24 mouse cellular contexts compared by ENCODE assay signal in the genomic region with DNA sequence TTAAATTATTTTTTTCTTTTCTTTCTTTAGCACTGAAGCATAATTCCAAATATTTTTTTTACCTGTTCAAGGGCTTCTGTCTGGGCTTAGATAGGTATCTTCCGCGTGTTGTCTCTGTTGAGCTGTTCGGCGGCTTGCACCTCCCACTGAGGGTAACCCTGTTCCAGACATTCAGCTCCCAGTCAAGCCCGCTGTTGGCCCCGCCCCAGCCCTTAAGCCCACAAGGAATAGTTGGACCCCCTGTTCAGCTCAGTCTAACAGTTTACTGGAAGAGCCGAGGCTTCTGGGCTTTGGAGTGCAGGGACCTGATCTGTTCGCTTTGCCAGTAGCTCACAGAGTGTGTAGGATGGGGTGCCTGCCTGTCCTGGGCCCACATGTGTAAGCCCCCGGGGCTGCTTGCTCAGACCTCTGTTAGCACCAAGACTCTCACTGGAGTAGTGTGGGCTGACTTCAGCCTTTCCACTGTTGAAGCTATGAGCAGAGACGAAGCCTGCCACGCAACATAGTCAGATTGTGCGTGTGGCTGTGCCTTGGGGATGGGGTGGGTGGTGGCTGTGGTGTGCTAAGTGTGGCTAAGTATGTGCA. TPM values are rescaled to one million over a fixed set of nuclear protein-coding genes. Genes with fewer than 3 reads are reported as not detected.
DNase-seq lines count a peak whose midpoint lies in the region; ATAC-seq and TF ChIP-seq lines count a peak whose summit lies in the region.
"Had no signal": no experiment of that assay in that cellular context is flagged by ENCODE, and none has a peak within 500 bp of the region (broad histone marks: within the 10 kb centered on the region; RNA-seq: fewer than 3 reads in every experiment).

No protein-coding gene starts in this region.

- H3K27ac ChIP-seq in testis, adult 2 months (ENCODE audit: control insufficient read depth, insufficient read depth, low read depth, low read length), result no peak overlapping the region
- H3K27ac ChIP-seq in cerebellum, adult 2 months (ENCODE audit: insufficient read depth, low read length), result no peak overlapping the region
- H3K27ac ChIP-seq: embryonic facial prominence, embryonic 10.5 days; forebrain, embryonic 13.5 days; heart, adult 2 months; heart, embryonic 13.5 days; hindbrain, embryonic 10.5 days; hindbrain, embryonic 14.5 days had no signal

- H3K27me3 ChIP-seq in testis, adult 2 months (ENCODE audit: control insufficient read depth, insufficient read depth, low read length), result no peaks in the 10 kb centered on the region
- no peaks in the 10 kb centered on the region for H3K27me3 ChIP-seq in cerebellum, adult 2 months (ENCODE audit: control insufficient read depth, insufficient read depth, low read length)
- H3K27me3 ChIP-seq: forebrain, embryonic 13.5 days; heart, embryonic 13.5 days had no signal

- 81% methylated on average over 12 of the region's 12 CpGs for WGBS in cerebellum, adult 2 months

- no peaks in the 10 kb centered on the region for H3K36me3 ChIP-seq in testis, adult 2 months (ENCODE audit: control insufficient read depth, insufficient read depth, low read length)
- H3K36me3 ChIP-seq: embryonic facial prominence, embryonic 10.5 days; heart, embryonic 13.5 days; hindbrain, embryonic 10.5 days had no signal

- intact Hi-C loops in heart, postnatal 36 days (cut with DNase I), result no loop called here

- peak overlapping the region; percentile 82 for H3K4me3 ChIP-seq in testis, adult 2 months (ENCODE audit: control insufficient read depth, low read depth, low read length)
- H3K4me3 ChIP-seq in cerebellum, adult 2 months (replicated peaks; ENCODE audit: insufficient read depth, low read depth, low read length), result no peak overlapping the region
- H3K4me3 ChIP-seq: embryonic facial prominence, embryonic 10.5 days; forebrain, embryonic 13.5 days; heart, adult 2 months; heart, embryonic 13.5 days; hindbrain, embryonic 10.5 days had no signal

- no peak; the same call in 1 of the 2 replicates for TF ChIP-seq POLR2A in testis, adult 2 months (IDR thresholded peaks at IDR 0.05; ENCODE audit: control insufficient read depth, low read depth, low read length)
- no peak for TF ChIP-seq POLR2A in cerebellum, adult 2 months (IDR thresholded peaks at IDR 0.05; ENCODE audit: borderline replicate concordance, insufficient read depth, low read length)

- DNase-seq in heart, adult 11 months, result peak; percentile 87
- DNase-seq in heart, postnatal 36 days, result no peak
- no peak for DNase-seq in testis, postnatal 10 days (ENCODE audit: low spot score)
- DNase-seq in MN1 (ENCODE audit: low spot score), result peak; percentile 46
- DNase-seq in yolk sac, embryonic 10.5 days (ENCODE audit: low spot score), result peak; percentile 5
- no peak for DNase-seq in cerebellum, adult 2 months
- DNase-seq: adrenal gland, postnatal 14 days; cerebellum, adult 18-20 months; heart, adult 2 months; kidney, adult 2 months had no signal

- peaks cover 13% of the 10 kb centered on the region for H3K4me1 ChIP-seq in testis, adult 2 months (ENCODE audit: control insufficient read depth, insufficient read depth, low read length)
- H3K4me1 ChIP-seq in cerebellum, adult 2 months (ENCODE audit: control insufficient read depth, insufficient read depth, low read length), result no peaks in the 10 kb centered on the region
- H3K4me1 ChIP-seq: embryonic facial prominence, embryonic 10.5 days; forebrain, embryonic 13.5 days; heart, embryonic 13.5 days; hindbrain, embryonic 10.5 days had no signal

- no peak for ATAC-seq in frontal cortex, adult (ENCODE audit: low TSS enrichment)
- ATAC-seq: activated CD4-positive, CD25-positive, alpha-beta regulatory T cell, adult 4 months; forebrain, embryonic 13.5 days; intestine, embryonic 16.5 days had no signal

- TF ChIP-seq CTCF in testis, adult 2 months (IDR thresholded peaks at IDR 0.05; ENCODE audit: control insufficient read depth, insufficient read depth, insufficient replicate concordance, low read depth, low read length), result no peak
- TF ChIP-seq CTCF in cerebellum, adult 2 months (IDR thresholded peaks at IDR 0.05; ENCODE audit: borderline replicate concordance, insufficient read depth, low read depth, low read length), result no peak

RNA-seq across cellular contexts. Expression of a gene that starts 0.8 kb away (rescaled TPM):
- not detected for total RNA-seq in heart, postnatal 36 days (2021)
- 1.8 TPM in 2 replicates for polyA plus RNA-seq in testis, adult 2 months (2012; rRNA removed)
- polyA plus RNA-seq in cerebellum, adult 2 months (2012; rRNA removed), result not detected in 2 replicates
- total RNA-seq: adrenal gland, adult 18-20 months; adrenal gland, postnatal 14 days; gastrocnemius, adult 8-10 months; gastrocnemius, postnatal 4 days; heart, adult 2 months had no signal
- polyA plus RNA-seq: activated CD4-positive, CD25-positive, alpha-beta regulatory T cell, adult 4 months; embryonic facial prominence, embryonic 10.5 days; embryonic facial prominence, embryonic 14.5 days; forebrain, embryonic 13.5 days; heart, adult 2 months; heart, embryonic 13.5 days; heart, postnatal 0 days; hindbrain, embryonic 10.5 days; hindbrain, embryonic 14.5 days; intestine, embryonic 16.5 days; kidney, adult 2 months had no signal

RNA-seq across cellular contexts. Expression of a gene that starts 42.0 kb away (rescaled TPM):
- total RNA-seq in heart, postnatal 36 days (2021), result 10 to 100 TPM; 40.5 to 45.4 TPM
- polyA plus RNA-seq in testis, adult 2 months (2012; rRNA removed), result 39.4 and 51.1 TPM in 2 replicates
- polyA plus RNA-seq in cerebellum, adult 2 months (2012; rRNA removed), result 196 and 201 TPM in 2 replicates

RNA-seq across cellular contexts. Expression of a gene that starts 43.4 kb away (rescaled TPM):
- under 1 TPM in 1 of 2 experiments, not detected in 1; 0.47 TPM for total RNA-seq in heart, postnatal 36 days (2021)
- 279 and 291 TPM in 2 replicates for polyA plus RNA-seq in testis, adult 2 months (2012; rRNA removed)
- polyA plus RNA-seq in cerebellum, adult 2 months (2012; rRNA removed), result 0.25 TPM in 1 of 2 replicates, not detected in the other
- total RNA-seq: gastrocnemius, adult 8-10 months; gastrocnemius, postnatal 4 days had no signal
- polyA plus RNA-seq: activated CD4-positive, CD25-positive, alpha-beta regulatory T cell, adult 4 months; hindbrain, embryonic 10.5 days had no signal

Comparison
In these comparisons a context has a peak if more than half of its experiments do, and no peak if none do; other contexts are left out.
1. DNase-seq: peak in heart, adult 11 months (single experiment), MN1 (single experiment) and yolk sac, embryonic 10.5 days (single experiment); none in heart, postnatal 36 days (0 of 2), testis, postnatal 10 days (single experiment) and cerebellum, adult 2 months (0 of 2).
2. RNA of a gene that starts 43.4 kb away (polyA plus RNA-seq): 279 to 291 TPM in testis, adult 2 months; 0.25 TPM in cerebellum, adult 2 months; every median in the first group is over 100 times any median in the second.